Mouse (Mus musculus): ENCODE data around the gene Hmgcs1.
"Not testable (repeated sequence)": the region's sequence is repeated elsewhere in the genome, so short reads cannot be mapped to it uniquely, and the experiment has no call there.

The Hmgcs1 gene

GRCm38 (mm10) chr13:119706278-119706880 lies 16.2 kb downstream of the Hmgcs1 start:
- DNase-seq (ENCODE audit: low spot score) = not testable (repeated sequence)

- no peak for DNase-seq (ENCODE audit: low spot score)
These were observed 16.8 kb downstream of the Hmgcs1 start for GRCm38 (mm10) chr13:119706953-119707352.

DNA sequence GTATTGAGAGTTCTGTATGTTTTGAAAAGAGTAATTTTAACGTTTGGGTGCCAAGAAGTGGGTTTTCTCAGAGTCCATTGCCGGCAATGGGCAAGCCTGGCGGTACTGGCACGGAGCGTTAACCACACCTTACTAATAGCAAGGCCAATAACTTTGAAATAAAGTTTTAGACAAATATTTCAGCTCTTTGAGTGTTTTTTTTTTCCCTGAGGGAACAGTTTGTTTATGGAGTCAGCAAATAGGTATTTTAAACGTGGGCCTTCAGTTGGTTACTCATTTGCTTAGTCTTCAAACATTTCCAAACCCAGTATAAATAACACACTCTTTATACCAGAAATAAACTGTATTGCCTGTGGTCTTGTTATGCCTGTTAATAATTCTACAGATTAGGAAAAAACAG lies 17.7 kb downstream of the Hmgcs1 start:
- no peak for DNase-seq (ENCODE audit: low spot score)

GRCm38 (mm10) chr13:119708941-119709340 lies 18.8 kb downstream of the Hmgcs1 start:
- DNase-seq (ENCODE audit: low spot score) = peak; percentile 80

DNA sequence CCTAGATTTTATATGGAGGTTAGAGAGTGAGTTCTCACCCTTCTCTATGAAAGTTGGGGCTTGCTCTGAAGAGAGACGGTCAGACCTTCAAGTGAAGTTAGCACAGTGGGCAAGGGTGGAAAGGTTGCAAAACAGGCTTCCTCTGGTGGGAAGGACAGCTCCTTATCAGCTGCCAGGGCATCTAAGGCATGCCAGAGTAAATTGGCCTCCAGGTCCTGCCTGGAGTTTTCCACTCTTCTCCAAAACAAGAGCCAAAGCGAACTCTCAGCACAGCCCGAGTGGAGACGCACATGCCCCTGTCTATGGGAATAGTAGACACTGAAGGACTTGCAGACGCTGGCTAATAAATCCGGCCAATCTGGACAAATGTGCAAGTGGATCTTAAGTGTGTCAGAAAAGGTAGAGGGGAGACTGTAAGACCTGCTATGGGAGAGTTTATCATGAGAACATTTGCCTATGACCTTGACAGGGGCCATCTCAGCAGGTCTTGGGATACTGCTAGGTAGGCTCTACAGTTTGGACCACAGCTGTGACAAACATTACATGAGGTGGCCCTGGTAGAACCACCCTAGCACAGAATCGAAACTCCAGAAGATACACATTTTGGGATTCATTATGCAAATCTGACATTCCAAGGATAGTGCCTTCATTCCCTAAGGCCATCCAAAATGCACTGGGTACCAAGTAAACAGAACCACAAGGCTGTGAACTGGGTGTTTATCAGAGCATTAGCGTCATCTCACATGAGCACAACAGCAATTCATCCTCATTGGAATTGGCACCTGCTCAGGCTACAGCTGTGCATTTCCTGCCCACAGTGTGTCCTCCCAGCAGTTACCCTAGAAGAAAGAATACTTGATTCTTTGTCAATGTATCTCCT lies 19.4 kb downstream of the Hmgcs1 start:
- peak; percentile 36 for DNase-seq (ENCODE audit: low spot score)

DNA sequence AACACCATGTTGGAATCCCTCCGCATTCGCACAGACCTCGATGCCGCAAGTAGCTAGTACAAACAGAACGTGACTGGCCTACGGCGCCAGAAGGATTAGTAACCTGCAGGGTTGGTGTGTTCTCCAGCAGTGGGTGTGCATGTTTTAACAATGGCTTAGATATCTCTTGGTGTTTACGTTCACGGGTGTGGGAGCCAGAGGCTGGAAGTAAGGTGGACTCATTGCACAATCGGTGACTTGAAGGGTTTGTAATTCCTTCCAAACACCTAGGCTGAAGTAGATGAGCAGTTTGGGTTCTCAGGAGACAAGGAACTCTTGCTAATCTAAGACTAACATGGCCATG lies 20.1 kb downstream of the Hmgcs1 start:
- no peak for DNase-seq (ENCODE audit: low spot score)

DNA sequence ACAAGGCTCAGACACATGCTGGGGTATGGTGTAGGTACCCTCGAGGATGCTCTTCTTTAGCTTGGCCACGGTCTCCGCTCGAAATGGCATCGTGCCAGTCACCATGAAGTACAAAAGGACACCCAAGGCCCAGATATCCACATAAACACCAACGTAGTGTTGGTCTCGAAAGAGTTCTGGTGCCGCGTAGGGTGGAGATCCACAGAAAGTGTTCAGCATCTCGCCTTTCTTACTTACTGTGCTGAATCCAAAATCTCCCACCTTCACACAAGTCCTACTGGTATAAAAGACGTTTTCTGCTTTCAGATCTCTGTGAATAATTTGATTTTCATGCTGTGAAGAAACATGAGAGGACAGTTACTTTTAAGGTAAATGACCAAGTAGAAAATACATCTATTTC lies 22.3 kb downstream of the Hmgcs1 start:
- DNase-seq (ENCODE audit: low spot score) = no peak

DNA sequence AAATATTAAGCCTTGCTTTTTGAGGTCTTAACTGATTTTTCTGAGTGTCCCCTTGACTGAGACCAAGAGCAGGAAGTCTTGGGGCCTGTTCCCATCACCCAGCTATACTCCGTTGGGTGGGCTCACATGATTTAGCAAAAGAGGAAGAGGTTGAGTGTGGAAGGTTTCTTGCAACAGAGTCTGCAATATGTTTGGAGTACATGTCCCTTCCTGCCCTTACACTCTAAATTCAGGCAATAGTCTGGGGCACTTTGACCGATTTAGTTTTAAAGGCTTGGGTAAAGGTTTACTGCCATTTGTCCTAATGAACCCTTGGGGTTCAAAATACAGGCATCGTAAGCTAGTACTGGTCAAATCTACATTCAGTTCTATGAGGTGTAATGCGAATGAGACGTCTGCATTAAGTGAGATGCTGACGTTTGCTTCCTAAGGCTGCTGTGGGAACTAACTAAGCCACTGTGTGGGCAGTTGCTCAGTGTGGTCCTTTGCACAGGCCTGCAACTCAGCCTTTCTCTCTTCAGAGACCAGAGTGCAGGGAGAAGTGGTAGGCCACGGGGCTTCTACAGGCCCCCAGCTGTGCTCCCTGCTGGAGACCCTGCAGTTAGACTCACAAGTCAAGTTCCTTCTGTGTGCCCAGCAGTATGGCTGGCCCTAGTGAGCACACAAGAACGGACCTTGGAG lies 23.1 kb downstream of the Hmgcs1 start:
- DNase-seq (ENCODE audit: low spot score) = peak; percentile 45

DNA sequence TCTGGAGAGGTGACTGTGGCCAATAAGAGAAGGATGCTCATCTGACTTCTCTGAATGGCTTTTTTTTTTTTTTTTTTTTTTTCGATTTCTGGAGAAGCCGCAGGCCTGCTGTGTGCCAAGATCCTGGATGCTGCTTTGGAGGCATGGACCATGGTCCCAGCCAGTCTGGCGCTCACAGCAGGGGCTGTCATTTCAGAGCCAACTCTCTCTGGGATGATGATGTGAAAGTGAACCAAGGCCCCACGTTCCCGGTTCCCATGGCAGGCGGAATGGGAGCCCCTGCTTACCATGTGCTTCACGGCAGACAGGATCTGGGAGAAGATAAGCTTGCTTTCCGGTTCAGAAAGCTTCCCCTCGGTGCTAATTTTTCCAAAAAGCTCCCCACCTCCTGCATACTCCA lies 23.6 kb downstream of the Hmgcs1 start:
- DNase-seq (ENCODE audit: low spot score) = no peak

- DNase-seq (ENCODE audit: low spot score) = peak; percentile 44
These were observed 25.9 kb downstream of the Hmgcs1 start for GRCm38 (mm10) chr13:119716105-119716504.

- no peak for DNase-seq (ENCODE audit: low spot score)
These were observed 32.3 kb downstream of the Hmgcs1 start for GRCm38 (mm10) chr13:119722447-119722846.

DNA sequence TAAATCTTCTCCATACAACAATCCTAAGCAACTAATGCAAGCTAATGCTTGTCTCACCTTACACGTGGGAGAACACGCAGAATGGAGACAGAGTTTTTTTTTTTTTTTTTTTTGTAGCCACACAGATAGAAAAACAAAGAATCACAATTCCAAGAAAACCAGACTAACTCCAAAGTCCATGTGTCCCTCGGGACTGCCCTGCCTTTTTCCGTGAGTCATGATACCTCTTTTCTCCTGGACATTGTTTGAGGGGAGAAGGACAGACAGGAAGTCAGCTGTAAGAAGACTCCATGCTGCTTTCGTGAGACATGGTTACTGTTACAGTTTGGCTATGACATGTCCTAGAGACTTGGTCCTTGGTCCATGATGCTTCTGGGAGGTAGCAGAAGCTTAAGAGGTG lies 33.2 kb downstream of the Hmgcs1 start:
- no peak for DNase-seq (ENCODE audit: low spot score)

- peak; percentile 32 for DNase-seq (ENCODE audit: low spot score)
These were observed 34.4 kb downstream of the Hmgcs1 start for GRCm38 (mm10) chr13:119724541-119724940.

DNA sequence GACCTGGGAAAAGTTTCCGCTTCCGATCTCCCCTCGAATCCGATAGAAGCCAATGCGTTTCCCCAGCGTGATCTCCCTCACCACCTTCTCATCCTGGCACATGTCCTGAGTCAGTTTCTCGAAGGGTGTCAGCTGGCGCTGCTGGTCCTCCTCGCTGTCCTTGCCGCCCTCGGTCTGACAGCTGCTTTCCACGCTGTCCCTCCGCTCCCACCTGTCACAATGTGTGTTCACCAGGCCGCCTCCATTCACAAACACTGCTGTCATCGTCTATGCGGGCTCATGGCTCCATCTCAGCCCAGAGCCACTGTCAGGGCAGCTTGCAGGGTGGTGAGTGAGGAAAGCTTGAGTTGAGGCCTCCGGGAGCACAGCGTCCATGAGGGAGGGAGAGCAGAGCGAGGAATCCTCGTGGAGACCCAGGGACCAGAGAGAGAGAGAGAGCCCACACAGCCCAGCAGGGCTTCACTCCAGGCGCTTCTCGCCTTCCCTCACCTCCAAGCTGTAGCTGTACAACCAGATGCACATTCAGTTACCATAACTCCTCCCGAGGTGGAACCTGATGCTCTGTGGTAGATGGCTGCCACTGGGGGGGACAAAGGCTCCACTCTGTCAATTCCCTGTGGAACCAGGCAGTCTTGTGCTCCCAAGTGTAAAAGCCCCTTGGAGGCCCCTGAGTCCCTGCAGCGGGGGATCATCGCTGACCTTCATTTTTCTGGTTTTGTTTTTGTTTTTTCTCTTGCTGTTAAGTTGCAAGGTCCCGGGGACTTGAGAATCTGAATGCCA lies 37.6 kb downstream of the Hmgcs1 start:
- no peak for DNase-seq (ENCODE audit: low spot score)

GRCm38 (mm10) chr13:119729406-119729805 lies 39.2 kb downstream of the Hmgcs1 start:
- no peak for DNase-seq (ENCODE audit: low spot score)

DNA sequence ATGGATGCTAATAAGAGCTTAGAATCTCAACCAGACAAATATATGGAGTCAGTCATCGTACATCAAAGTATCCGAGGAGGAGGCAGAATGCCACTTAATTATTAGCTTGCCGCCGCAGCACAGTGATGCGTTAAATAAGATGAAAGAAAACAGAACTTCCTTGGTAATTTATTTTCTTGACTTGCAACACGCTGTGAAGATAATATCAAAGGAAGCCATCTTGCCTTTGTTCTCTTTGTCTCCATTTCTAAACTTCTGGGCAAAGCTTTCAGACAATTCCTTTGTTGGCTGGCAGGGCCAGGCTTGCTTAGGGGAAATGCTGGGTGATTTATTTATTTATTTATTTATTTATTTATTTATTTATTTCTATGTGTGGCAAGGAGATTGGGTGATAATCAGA lies 41.3 kb downstream of the Hmgcs1 start:
- no peak for DNase-seq (ENCODE audit: low spot score)

- DNase-seq (ENCODE audit: low spot score) = no peak
These were observed 51.4 kb downstream of the Hmgcs1 start for GRCm38 (mm10) chr13:119741390-119742237.

GRCm38 (mm10) chr13:119742711-119743415 lies 52.7 kb downstream of the Hmgcs1 start:
- DNase-seq (ENCODE audit: low spot score) = no peak

DNA sequence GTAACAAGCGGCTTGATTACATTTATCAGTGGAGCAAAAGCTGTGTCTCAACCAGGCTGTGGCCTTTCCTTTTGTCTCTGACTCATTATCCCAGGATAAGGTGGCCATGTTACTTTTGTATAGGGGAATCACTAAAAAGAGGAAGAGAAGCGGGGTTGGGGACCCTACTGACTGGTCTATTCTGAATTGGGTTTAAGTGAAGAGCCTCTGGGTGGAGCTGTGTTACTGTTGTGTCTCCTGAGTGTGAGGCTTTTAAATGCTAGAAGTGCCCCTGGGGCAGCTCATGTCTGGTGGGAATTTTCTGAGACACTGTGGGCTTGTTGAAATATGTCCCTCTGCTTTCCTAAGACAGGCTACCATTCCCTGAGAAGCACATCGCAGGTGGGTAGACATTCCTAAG lies 53.3 kb downstream of the Hmgcs1 start:
- DNase-seq (ENCODE audit: low spot score) = no peak

- no peak for DNase-seq (ENCODE audit: low spot score)
These were observed 56.8 kb downstream of the Hmgcs1 start for GRCm38 (mm10) chr13:119746930-119747329.

All from adipocyte (in vitro differentiated cells).